Mouse (Mus musculus): ENCODE results near the gene Zfp978. TPM values are rescaled to one million over a fixed set of nuclear protein-coding genes. Genes with fewer than 3 reads are reported as not detected.
"Not testable (repeated sequence)": the region's sequence is repeated elsewhere in the genome, so short reads cannot be mapped to it uniquely, and the experiment has no call there.

Gene Zfp978
- polyA plus RNA-seq (2012; rRNA removed), result not detected in 2 replicates

- H3K4me3 ChIP-seq (ENCODE audit: insufficient read depth, low read length); H3K4me1 ChIP-seq (ENCODE audit: control insufficient read depth, insufficient read depth, low read length); H3K27ac ChIP-seq (ENCODE audit: insufficient read depth, low read length): not testable (repeated sequence)
These were observed at the start of gene Zfp978 for GRCm38 (mm10) chr4:147361003-147361402. TSS of gene Zfp978 (plus strand) at chr4:147361303.

- not testable (repeated sequence) for H3K27ac ChIP-seq (ENCODE audit: insufficient read depth, low read length); H3K4me3 ChIP-seq (ENCODE audit: insufficient read depth, low read length); H3K4me1 ChIP-seq (ENCODE audit: control insufficient read depth, insufficient read depth, low read length)
These were observed 25.9 kb upstream of the Zfp978 start for GRCm38 (mm10) chr4:147335036-147335690.

GRCm38 (mm10) chr4:147335691-147336367 lies 25.3 kb upstream of the Zfp978 start:
- H3K27ac ChIP-seq (ENCODE audit: insufficient read depth, low read length); H3K4me1 ChIP-seq (ENCODE audit: control insufficient read depth, insufficient read depth, low read length); H3K4me3 ChIP-seq (ENCODE audit: insufficient read depth, low read length): not testable (repeated sequence)

GRCm38 (mm10) chr4:147336368-147337195 lies 24.5 kb upstream of the Zfp978 start:
- H3K4me3 ChIP-seq (ENCODE audit: insufficient read depth, low read length); H3K27ac ChIP-seq (ENCODE audit: insufficient read depth, low read length); H3K4me1 ChIP-seq (ENCODE audit: control insufficient read depth, insufficient read depth, low read length): not testable (repeated sequence)

GRCm38 (mm10) chr4:147337520-147337919 lies 23.6 kb upstream of the Zfp978 start:
- not testable (repeated sequence) for H3K4me1 ChIP-seq (ENCODE audit: control insufficient read depth, insufficient read depth, low read length); H3K4me3 ChIP-seq (ENCODE audit: insufficient read depth, low read length); H3K27ac ChIP-seq (ENCODE audit: insufficient read depth, low read length)

GRCm38 (mm10) chr4:147338032-147338610 lies 23.0 kb upstream of the Zfp978 start:
- Histone ChIP-seq H3K4me3 (ENCODE audit: insufficient read depth, low read length) (no peak overlapping the region), H3K27ac (ENCODE audit: insufficient read depth, low read length) (no peak overlapping the region), H3K4me1 (ENCODE audit: control insufficient read depth, insufficient read depth, low read length) (no peaks in the 10 kb centered on the region)
- no peak for TF ChIP-seq POLR2A (IDR thresholded peaks at IDR 0.05; ENCODE audit: extremely low read depth, insufficient read depth, low read length)
- TF ChIP-seq CTCF (IDR thresholded peaks at IDR 0.05; ENCODE audit: extremely low read depth, insufficient read depth, low read length), result no peak

GRCm38 (mm10) chr4:147338706-147339105 lies 22.4 kb upstream of the Zfp978 start:
- not testable (repeated sequence) for H3K4me1 ChIP-seq (ENCODE audit: control insufficient read depth, insufficient read depth, low read length); H3K4me3 ChIP-seq (ENCODE audit: insufficient read depth, low read length); H3K27ac ChIP-seq (ENCODE audit: insufficient read depth, low read length)

GRCm38 (mm10) chr4:147339601-147340219 lies 21.4 kb upstream of the Zfp978 start:
- not testable (repeated sequence) for H3K4me1 ChIP-seq (ENCODE audit: control insufficient read depth, insufficient read depth, low read length); H3K4me3 ChIP-seq (ENCODE audit: insufficient read depth, low read length); H3K27ac ChIP-seq (ENCODE audit: insufficient read depth, low read length)

GRCm38 (mm10) chr4:147340236-147340635 lies 20.9 kb upstream of the Zfp978 start:
- not testable (repeated sequence) for H3K27ac ChIP-seq (ENCODE audit: insufficient read depth, low read length); H3K4me1 ChIP-seq (ENCODE audit: control insufficient read depth, insufficient read depth, low read length); H3K4me3 ChIP-seq (ENCODE audit: insufficient read depth, low read length)

- H3K4me1 ChIP-seq (ENCODE audit: control insufficient read depth, insufficient read depth, low read length); H3K27ac ChIP-seq (ENCODE audit: insufficient read depth, low read length); H3K4me3 ChIP-seq (ENCODE audit: insufficient read depth, low read length): not testable (repeated sequence)
These were observed 20.2 kb upstream of the Zfp978 start for GRCm38 (mm10) chr4:147340876-147341275.

GRCm38 (mm10) chr4:147343042-147343908 lies 17.8 kb upstream of the Zfp978 start:
- not testable (repeated sequence) for H3K4me1 ChIP-seq (ENCODE audit: control insufficient read depth, insufficient read depth, low read length); H3K4me3 ChIP-seq (ENCODE audit: insufficient read depth, low read length); H3K27ac ChIP-seq (ENCODE audit: insufficient read depth, low read length)

- H3K4me1 ChIP-seq (ENCODE audit: control insufficient read depth, insufficient read depth, low read length); H3K4me3 ChIP-seq (ENCODE audit: insufficient read depth, low read length); H3K27ac ChIP-seq (ENCODE audit: insufficient read depth, low read length): not testable (repeated sequence)
These were observed 16.0 kb upstream of the Zfp978 start for GRCm38 (mm10) chr4:147345061-147345554.

- not testable (repeated sequence) for H3K27ac ChIP-seq (ENCODE audit: insufficient read depth, low read length); H3K4me1 ChIP-seq (ENCODE audit: control insufficient read depth, insufficient read depth, low read length); H3K4me3 ChIP-seq (ENCODE audit: insufficient read depth, low read length)
These were observed 14.6 kb upstream of the Zfp978 start for GRCm38 (mm10) chr4:147346361-147347035.

All from cortical plate, adult 2 months (tissue).